Mouse (Mus musculus) B cell, adult 2 months (primary cell): Measurements from ENCODE around the gene Ninj2.

Source experiments
- DNase-seq, 2 experiments: peaks; one replicate each; pipeline ENCODE4 v3.0.0; 2022

Gene Ninj2

GRCm38 (mm10) chr6:120145439-120145838, 52.3 kb downstream of the Ninj2 start:
- no peak for DNase-seq

GRCm38 (mm10) chr6:120146676-120147075, 53.5 kb downstream of the Ninj2 start:
- DNase-seq, result no peak

DNA sequence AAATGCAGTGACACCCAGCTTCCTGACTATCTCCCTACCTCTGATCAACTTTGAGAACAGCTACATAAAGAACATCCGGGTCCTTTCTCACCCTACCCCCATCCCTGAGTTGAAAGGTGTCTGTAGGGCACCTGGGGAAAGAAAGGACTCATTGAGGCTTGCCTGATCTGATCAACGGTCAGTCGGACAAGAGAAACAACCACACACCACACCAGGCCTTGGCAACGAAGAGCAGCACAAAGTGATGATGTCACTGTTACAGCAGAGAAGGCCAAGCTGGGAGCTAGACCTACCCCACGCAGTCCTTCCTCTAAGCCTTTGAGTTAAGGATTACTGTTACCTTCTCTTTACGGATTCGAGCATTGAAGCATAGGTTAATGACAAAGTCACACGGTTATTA, 54.3 kb downstream of the Ninj2 start:
- DNase-seq, result no peak

DNA sequence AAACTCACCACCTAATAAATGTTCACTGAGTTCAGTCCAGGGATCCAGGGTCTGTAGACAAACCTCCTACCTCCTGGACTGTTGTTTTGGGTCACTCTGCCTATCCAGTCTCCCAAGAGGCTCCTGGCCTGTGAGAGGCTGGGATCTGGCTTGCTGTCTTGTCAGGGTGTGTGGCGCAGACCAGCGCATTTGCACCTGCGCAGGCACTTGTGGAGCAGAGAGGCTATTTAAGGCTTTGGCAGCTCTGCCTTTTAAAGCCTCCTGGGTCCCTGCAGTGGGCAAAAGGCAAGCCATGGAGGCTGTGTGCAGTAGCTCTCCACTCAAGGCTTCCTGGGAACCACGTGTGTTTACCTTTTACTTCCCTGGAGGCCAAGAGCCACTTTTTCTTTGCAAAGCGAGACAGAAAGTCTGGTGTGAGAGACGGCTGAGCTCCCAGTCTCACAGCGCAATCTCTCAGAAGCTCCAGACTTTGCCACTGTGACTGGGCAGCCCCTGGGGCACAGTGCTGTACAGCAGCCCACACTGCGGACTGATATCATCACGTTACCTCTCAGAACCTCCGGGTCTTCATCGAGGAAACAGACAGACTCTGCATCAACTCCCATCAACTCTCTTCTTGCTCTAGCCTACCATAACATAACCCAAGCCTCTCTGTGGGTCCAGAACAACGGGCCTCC, 55.7 kb downstream of the Ninj2 start:
- no peak for DNase-seq

GRCm38 (mm10) chr6:120149458-120150120, 56.4 kb downstream of the Ninj2 start:
- DNase-seq, result no peak

- DNase-seq, result no peak
These were observed 57.1 kb downstream of the Ninj2 start for GRCm38 (mm10) chr6:120150206-120150605.

GRCm38 (mm10) chr6:120151616-120152053, 58.5 kb downstream of the Ninj2 start:
- peak; percentile 75 to 78 for DNase-seq

- no peak for DNase-seq
These were observed 59.9 kb downstream of the Ninj2 start for GRCm38 (mm10) chr6:120152739-120153696.

DNA sequence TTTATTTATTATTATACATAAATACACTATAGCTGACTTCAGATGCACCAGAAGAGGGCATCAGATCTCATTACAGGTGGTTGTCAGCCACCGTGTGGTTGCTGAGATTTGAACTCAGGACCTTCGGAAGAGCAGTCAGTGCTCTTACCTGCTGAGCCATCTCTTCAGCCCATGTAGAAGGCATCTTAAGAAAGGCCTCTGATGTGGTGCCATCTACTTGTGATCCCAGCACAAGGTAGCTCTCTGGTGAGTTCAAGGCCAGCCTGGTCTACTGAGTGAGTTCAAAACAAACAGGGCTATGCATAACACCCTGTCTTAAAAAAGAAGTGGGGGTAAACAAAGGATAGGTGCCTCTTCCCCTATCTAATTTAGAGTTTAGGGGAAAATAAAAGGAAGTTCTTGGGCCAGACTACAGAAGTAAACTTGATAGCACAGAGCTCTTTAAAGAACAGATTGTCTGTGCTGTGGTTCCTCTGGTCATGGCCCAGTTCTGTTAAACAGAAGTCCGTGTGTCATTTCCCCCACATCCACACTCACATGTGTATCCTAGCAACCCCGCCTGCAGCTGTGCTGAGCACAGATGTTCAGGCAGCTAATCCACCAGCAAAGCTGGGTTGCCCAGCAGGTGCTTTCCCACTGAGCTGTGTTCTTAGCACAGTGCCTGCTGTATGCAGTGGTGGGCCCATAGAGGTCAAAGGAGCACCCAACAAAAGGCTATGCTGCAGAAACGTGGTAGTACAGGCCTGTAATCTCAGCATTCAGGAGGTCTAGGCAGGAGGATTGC, 61.6 kb downstream of the Ninj2 start:
- DNase-seq, result peak; percentile 76 to 83

GRCm38 (mm10) chr6:120155510-120155909, 62.4 kb downstream of the Ninj2 start:
- DNase-seq, result peak in 1 of 2 experiments; percentile 42

DNA sequence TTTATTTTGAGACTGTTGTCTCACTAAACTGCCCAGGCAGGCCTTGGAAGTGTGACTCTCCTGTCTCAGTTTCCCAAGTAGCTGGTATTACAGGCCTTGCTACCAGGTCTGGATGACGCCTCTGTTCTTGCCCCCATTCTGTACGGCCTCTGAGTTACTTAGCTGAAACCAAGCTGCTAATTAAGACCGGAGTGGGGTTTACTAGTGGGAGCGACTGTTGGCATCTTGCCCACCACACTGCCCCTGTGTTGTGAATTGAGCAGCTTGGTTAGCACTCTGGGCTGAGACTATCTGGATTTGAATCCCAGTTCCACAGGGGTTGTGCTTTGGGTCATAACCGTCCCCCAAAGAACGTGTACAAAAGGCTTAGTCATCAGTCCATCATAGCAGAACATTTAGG, 64.3 kb downstream of the Ninj2 start:
- no peak for DNase-seq

GRCm38 (mm10) chr6:120159133-120159901, 66.2 kb downstream of the Ninj2 start:
- DNase-seq, result no peak

DNA sequence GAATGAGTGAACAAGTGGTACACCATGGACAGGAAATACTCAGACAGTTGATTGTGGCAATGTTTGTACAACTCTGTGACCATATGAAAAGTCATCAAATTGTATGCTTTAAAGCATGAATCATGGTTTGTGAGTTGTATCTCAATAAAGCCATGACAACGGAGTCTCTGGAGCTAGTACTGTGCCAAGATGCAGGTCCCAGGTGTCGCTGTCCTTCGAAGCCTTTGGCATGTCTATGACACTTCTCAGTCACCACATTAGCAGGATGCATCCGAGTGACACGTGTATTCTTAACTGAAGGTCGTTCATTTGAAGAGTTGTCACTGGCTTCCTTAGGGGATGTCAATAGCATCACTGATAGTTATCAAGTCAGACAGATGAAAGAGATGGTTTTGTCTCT, 69.8 kb downstream of the Ninj2 start:
- no peak for DNase-seq

- no peak for DNase-seq
These were observed 71.6 kb downstream of the Ninj2 start for GRCm38 (mm10) chr6:120164765-120165164.

GRCm38 (mm10) chr6:120167574-120167973, 74.4 kb downstream of the Ninj2 start:
- DNase-seq, result no peak

DNA sequence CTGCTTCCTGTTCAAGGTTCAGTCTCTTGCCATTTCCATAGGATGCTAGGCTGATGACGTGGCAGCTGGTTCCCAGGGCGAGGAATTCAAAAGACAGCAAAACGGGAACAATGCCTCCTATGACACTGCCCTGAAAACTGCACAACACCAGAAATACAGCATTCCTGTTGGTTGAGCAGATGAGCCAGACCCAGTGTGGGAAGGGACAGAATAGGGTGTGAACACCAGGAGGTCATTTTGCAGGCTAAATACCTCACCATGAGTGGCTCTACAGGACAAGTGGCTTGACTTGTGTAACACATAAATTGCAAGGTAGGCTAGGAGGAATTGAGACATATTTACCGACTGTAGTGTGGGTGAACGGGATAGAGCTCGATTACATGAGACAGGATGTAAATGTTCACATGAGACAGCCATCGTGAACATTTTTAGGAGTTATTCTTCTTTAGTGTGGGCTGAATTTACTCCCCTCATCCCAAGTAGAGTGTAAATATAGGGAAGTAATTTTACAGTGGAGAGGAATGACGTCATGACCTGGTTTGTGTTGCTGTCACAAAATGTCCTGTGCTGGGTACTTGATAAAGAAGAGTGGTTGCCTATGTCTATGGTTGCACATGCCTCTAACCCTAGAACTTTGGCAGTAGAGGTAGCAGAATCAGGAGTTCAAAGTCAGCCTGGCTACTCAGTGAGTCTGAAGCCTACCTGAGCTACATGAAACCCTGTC, 79.3 kb downstream of the Ninj2 start:
- no peak for DNase-seq

- no peak for DNase-seq
These were observed 81.0 kb downstream of the Ninj2 start for GRCm38 (mm10) chr6:120174028-120174601.

DNA sequence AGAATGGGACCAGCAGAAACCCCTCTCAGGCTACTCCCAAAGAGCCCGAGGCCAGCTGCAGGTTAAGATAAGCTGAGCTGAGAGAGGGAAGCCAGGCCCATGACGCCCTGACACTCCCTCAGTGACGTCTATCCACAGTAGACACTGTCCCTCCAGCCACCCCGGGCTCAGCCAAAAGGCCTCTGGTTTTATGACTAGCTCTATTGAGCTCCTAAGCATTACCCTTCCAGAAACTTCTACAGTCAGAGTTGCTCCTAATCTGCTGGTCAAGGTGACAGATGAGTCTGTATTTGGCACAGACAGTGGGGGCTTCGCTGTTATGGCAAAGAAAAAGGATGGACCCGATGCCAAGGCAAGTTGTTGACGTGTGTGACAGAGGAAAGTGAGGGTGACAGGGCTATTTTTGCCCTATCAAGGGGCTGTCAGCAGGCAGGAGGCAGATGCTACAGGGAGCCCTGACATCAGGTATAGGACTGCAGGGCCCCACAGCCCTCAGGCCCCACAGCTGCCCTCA, 81.5 kb downstream of the Ninj2 start:
- no peak for DNase-seq

DNA sequence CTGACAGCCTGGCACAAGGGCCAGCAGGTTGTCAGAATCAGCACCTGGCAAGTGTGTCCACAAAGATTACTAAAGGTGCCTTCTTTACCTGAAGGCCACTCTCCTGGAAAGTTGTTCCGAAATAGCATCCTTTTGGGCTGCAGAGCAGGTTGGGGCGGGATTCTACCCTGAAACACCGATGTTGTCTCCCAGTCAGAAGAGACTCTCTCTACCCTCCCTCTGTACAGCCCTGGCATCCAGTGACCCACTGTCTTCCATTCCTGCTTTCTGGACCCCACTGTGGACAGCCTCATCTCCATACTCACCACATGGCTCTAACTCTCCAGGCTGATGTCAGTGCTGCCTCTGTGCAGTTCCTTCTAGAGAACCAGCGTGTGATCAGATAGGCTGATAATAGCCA, 82.5 kb downstream of the Ninj2 start:
- no peak for DNase-seq

GRCm38 (mm10) chr6:120179044-120179755, 86.0 kb downstream of the Ninj2 start:
- no peak for DNase-seq
